Mouse (Mus musculus) liver, adult (tissue): Measurements from ENCODE around the gene Olfr434.
A peak's percentile ranks its signal among the peaks of the same experiment; 100 is the strongest.
"Not testable (repeated sequence)": the region's sequence is repeated elsewhere in the genome, so short reads cannot be mapped to it uniquely, and the experiment has no call there.

Experiments used
- GATA4 ChIP-seq: IDR thresholded peaks from 2 replicates; pipeline ENCODE4 v1.6.1; 2014; ENCODE audit warnings: mild to moderate bottlenecking, low read length; ENCODE audit not compliant: insufficient replicate concordance

Olfr434 gene

DNA sequence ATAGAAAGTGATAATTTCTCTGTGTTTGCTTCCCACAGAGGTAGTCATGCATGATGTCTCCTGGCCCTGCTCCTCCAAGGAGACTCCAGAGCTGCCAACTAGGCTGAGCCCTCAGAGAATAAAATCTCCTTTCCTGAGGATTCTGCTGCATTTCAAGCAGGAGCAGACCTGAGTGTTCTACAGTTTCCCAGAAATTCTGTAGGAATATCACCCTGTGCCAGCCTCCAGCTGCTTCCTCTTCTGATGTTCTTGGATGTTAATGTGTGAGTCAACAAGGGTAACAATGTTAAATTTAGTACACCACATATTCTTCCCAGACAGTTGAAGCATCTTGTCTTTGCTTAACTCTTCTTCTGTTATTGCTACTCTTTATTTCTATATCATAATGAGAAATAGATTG lies at the start of gene Olfr434:
Gene Olfr434 (plus strand): TSS at position 149 of the 400 bp plus-strand sequence.
- not testable (repeated sequence) for TF ChIP-seq GATA4

DNA sequence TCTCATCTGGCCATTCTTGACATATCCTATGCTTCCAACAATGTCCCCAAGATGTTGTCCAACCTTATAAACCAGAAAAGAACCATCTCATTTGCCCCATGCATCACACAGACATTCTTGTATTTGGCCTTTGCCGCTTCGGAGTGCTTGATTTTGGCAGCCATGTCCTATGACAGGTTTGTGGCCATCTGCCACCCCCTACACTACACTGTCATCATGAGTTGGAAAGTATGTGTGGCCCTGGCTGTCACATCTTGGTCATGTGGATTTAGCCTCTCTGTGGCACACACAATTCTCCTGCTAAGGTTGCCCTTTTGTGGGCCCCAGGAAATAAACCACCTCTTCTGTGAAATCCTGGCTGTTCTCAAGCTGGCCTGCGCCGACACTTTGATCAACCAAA lies 45.6 kb upstream of the Olfr434 start:
- TF ChIP-seq GATA4, result no peak

DNA sequence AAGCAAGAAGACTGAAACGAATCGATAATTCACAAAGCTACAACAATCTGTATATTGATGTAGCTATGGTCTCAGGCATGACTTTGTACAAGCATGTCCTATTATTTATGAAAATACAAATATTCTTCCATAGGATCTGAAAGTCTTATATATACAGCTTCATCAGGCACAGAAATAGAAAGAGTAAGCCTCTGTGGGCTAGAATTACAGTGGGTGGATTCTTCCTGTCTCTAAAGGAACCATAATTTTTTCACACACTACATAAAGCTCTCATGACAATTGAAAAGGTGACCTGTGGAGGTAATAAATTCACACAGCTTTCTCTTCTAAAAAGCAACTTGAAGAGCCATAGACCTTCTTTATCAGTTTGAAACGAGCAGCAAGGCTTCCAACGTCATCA lies 41.0 kb upstream of the Olfr434 start, which contains the start of gene Olfr13:
Gene Olfr13 (plus strand): TSS at position 301 of the 400 bp plus-strand sequence.
- TF ChIP-seq GATA4, result no peak

DNA sequence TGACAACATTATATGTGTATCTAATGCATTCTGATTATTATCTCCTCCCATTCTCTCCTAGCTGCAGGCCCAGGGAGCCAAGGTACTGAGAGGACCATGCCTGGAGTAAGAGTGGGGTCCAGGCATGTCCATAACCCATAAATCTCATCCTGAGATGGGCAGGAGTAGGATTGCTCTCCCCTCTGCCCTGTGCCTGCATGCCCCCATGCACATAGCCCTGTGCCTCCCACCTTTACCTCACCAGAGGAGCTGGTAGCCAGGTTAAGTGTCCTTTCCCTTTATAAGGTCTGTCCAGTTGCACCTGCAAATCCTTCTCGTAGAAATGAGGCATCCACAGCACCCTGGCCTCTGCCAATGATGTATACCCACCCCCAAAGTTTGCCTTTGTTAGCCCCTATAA lies 34.7 kb upstream of the Olfr434 start:
- TF ChIP-seq GATA4, result no peak

DNA sequence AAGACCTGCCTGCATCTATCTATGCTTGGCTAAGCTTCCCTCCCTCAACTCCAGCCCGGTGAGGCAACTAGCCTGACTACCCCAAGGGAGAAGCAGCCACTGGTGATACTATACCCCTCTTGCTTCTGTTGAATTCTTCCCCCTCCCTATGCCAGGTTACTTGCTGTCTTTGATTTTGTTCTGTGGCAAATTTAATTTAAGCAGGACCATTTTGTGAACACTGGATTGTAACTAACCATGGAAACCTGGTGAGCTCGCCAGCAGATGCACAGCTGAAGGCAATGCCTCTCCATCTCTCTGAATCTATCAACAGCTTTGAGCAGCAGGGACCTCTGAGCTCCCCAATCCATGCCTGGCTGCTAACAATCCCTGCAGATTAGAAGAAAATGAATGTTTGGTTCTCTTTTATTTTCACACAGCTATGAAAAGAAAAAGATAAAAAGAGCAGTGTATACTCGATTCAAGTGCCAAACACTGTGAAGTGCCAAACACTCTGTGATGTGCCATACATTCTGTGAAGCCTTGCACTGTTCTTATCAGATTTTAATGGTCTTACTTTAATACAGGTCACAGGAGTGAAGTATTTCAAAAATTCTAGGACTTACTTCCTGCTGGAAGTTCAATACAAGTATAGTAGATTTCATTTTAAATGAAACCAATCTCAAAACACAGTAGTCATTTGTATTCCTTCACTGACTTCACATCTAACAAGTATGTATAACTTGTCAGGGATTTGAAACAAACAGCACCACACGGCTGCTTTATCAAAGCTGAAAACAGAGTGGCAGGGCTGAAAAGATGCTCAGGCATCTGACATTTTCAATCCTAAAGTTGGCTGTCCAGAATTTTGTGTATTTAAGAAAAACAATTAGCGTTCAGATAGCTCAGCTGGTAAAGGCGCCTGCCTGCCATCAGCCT lies 34.0 kb upstream of the Olfr434 start:
- no peak for TF ChIP-seq GATA4

DNA sequence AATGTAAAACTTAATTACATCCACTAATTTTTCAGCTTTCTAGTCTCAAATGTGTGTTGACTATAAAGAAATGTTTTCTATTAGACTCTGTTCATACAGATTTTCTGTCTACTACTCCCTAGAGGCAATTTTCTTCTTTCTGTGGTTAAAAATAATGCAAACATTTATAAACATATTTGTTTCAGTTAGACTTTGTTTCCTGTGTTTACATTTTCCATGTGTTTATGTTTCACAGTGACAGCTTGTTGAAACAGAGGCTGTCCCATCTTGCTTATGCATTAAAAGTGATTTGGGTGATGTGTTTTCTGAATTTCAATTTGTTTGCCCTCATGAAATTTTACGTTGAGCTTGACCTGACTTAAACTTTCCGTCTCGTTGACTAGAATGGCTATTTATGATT lies 21.8 kb upstream of the Olfr434 start:
- no peak for TF ChIP-seq GATA4

DNA sequence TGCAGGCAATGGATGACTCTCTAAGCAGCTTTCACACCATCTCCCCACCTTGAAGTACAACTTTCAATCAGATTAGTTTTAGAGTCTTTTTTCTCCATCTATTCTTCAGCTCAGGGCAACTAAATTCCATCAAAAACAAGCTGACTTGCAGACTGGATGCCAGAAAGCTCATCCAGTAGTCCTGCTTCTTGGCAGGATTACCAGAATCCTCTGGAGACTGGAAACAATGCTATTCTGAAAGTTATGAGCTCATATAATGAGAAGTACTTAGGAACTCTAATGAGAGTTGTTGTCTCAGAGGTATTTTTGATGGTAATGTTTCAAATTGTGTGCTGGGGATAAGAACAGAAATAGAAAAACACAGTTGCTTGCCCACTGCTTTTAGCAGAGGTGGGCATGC lies 16.0 kb upstream of the Olfr434 start, which contains the start of gene Olfr435:
Gene Olfr435 (plus strand): TSS at position 366 of the 400 bp plus-strand sequence.
- no peak for TF ChIP-seq GATA4

DNA sequence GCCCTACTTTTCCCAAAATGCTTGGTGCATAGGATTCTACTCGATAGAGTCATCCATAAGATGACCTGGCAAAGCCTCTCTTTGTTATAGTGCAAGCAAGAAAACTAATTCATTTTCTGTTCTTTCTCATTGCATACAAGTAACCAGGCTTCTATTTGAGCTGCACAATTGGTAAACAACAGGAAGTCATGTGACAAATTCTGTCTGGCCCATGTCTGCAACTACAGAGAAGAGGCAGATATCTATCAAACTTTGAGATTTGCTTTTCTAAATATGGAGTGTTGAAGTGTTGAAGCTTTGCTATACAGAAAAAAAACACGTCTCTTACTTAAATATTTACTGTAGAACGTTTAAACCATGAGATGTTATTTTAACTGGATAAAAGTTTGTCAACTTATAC lies 14.7 kb upstream of the Olfr434 start:
- TF ChIP-seq GATA4, result no peak

DNA sequence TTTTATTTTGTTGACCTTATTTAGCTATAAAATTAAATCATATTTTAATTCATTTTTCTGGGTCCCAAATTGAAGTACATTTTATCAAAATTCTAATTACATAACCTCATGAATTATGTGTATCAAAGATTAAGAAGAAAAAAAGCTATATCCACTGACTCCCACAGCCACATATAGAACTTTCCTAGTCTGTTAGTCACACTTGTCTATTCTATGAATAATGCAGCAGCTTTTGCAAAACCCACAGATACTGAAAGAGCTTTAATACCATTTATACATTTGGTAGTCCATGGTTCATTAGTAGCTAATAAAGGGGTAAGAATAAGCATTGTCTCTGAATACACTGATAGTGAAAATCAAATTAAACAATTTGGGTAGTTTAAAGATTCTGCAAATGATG lies 10.0 kb upstream of the Olfr434 start:
- no peak for TF ChIP-seq GATA4

DNA sequence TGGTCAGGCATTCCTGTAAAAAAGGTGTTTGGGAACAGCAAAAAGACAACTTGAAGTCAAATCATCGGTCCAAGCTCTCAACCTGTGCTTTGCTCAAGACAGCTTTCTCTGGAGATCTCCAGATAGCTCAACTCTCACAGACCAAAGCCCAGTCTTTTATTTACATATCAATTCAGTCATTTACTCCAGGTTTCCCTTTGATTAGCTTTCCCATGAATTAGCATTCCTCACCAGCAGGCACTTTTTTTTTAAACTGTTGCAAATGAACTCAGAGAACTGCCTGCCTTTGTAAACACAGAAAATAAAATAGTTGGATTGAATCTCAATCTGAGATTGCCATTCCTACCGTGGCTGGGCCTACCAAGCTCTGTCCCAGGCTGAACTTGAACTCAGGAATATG lies 7.5 kb upstream of the Olfr434 start:
- TF ChIP-seq GATA4, result no peak

DNA sequence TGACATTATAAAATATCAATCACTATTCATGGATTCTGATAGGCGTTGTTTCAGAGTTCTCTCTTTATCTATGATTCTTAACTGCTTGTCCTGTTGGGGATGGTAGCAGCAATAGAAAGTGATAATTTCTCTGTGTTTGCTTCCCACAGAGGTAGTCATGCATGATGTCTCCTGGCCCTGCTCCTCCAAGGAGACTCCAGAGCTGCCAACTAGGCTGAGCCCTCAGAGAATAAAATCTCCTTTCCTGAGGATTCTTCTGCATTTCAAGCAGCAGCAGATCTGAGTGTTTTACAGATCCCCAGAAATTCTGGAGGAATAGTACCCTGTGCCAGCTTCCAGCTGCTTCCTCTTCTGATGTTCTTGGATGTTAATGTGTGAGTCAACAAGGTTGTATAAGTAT lies 18.4 kb downstream of the Olfr434 start, which contains the start of gene Olfr47:
Gene Olfr47 (plus strand): TSS at position 275 of the 400 bp plus-strand sequence.
- not testable (repeated sequence) for TF ChIP-seq GATA4

DNA sequence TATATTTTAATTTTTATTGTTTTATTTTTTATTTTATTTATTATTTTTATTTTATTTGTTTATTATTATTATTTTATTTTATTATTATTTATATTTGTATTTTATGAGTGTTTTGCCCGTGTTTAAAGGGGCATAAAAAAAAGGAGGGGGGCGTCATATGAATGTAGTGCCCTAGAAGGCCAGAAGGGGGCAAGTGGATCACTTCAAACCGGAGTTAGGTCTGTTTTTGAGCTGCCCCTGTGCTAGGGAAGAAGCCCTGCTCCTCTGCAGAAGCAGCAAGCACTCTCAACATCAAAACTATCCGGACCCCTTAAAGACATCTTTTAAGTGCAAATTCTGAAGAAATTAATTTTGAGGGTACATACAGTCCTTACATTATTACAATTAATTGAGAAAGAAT lies 29.2 kb downstream of the Olfr434 start:
- no peak for TF ChIP-seq GATA4

DNA sequence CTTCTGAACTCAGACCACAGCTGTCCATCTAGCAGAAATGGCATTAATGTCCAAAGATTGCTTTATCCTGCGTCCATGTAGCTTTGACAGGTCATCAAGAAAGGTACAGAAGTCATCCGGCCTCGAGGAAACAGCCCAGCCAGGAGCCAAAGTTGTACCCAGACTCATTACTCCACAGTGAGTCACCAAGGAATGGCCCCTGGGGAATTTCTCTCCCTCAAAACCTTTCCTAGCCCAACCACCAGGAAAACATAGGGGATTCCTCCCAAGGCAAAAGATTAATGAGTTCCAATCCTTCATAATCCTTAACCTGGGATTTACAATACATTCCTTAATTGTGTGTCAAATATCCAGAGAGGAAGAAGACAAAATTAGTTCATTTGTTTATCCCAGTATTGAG lies 34.6 kb downstream of the Olfr434 start:
- no peak for TF ChIP-seq GATA4

DNA sequence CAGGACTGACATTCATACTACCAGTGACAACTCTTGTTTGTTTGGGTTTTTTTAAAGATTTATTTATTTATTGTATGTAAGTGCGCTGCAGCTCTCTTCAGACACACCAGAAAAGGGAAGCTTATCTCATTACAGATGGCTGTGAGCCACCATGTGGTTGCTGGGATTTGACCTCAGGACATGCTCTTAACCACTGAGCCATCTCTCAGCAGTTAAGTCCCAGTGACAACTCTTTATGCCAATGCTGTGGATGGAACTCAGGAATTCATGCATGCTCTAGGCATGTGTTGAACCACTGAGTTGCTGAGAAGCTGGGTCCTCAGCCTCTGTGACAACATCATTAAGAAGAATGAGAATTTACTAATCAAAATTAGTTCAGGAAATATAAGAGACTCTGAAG lies 40.2 kb downstream of the Olfr434 start:
- TF ChIP-seq GATA4, result no peak

DNA sequence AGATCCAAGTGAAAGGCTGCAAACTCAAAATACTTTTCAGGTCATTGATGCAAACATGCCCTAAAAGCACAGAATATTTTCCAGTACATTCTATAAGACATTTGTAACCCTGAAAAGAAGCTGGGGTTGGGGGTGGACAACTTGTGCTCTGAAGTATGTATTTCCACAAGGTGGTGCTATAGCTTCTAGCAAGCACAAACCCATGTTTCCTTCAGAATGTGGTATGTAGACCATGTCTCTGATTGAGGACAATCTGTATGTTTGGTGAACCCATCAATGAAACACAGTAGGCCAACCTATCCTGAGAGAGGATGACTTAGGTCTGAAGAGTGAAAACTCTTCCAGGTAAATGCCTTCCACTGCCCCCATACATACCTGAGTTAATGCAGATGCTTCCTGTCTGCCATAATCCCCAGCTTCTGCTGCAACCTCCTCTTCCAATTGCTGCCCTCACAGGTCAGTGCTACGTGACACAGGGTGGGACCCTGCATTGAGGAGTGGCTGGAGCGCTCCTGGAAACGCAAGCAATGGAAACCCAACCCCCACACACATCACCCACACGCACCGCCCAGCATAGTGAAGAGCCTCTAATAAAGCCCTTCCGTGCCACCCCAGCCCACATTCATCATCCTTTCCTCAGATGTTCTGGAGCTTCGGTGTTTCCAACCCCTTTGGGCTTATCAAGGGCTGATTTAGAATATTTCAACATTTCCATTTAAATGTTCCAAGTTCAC lies 41.5 kb downstream of the Olfr434 start:
- no peak for TF ChIP-seq GATA4

DNA sequence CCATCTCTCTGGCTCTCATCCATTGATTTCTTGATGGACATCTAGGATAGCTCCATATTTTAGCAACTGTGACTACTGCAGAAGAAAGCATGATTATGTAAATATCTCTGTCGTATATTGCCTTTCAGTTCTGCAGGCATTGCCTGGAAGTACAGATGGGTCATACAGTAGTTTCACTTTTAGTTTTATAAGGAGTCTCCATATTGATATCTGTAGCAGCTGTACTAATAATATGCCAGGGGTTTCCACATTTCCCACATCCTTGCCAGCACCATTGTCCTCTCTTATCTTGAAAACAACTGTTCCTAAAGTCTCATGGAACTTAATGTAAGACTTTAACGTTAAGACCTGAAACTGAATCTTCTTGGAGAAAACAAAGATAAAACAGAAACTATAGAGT lies 47.9 kb downstream of the Olfr434 start:
- TF ChIP-seq GATA4, result peak; percentile 82; the same call in 1 of the 2 replicates

DNA sequence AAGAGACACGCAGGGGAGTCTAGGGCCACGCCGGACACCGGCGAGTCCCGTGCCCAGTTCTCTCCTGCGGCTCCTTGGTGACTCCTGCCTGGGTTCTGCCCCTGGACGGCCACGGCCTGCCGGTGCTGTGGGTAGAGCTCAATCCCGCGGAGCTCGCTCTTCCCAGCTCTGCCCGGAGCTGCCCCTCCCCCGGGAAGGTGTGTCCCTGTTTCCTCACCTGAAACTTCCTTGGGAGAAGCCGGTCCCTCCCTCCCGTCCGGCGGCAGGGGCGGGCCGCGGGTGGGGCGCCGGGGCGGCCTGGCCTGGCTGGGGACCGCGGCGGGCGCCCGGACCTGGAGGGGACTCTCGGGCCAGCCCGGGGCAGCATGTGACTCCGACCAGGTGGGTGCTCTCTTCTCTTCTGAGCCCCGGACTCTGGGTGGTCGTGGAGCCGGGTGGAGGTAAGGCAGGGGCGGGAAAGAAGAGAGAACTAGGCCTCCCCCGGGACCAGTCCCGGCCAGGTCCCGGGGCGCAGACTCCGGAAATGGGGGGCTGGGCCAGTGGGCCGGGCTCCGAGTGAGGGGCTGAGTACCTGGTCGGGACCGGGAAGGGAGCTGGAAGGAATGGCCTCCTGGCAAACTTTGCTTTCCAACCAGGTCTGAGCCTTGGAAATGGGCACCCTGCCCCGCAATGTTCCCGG lies 52.7 kb downstream of the Olfr434 start, which contains the start of gene Arhgef5:
Gene Arhgef5 (plus strand): TSS at position 220 of the 679 bp plus-strand sequence.
- TF ChIP-seq GATA4, result peak; percentile 22; the same call in 1 of the 2 replicates
